Mouse (Mus musculus): ENCODE measurements around the gene Gsta2. TPM values are rescaled to one million over a fixed set of nuclear protein-coding genes. Genes with fewer than 3 reads are reported as not detected.
A peak's percentile ranks its signal among the peaks of the same experiment; 100 is the strongest.

Gene Gsta2
- polyA plus RNA-seq (2015; fragmentation: Nextera tagmentation; extraction: Ambion mirVana) = 9.6 and 11.7 TPM in 2 replicates

DNA sequence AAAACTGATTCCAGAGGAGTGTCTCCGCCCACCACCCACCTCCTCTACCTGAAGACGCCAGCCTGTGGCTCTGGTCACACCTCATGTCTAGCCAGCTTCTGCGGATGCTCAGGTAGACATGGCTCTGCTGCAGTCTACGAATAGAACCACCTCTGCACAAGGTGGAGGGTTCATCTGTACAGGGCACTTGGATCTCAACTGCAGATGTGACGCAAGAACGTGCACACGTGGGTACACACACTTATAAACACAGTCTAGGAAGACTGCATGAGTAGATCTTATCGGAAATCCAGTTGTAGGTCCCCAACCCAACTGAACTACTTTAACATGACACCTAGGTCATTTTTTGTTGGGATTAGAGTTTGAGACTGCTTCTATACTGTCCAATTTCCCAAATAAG lies at the start of gene Gsta2:
TSS of gene Gsta2 (minus strand) at position 178 of the 400 bp plus-strand sequence.
- ATAC-seq (ENCODE audit: insufficient read depth, low FRiP score, low read depth) = no peak
- H3K36me3 ChIP-seq = no peaks in the 10 kb centered on the region
- H3K27ac ChIP-seq = no peak within 1 kb of the TSS
- H3K9me3 ChIP-seq = no peaks in the 10 kb centered on the region
- no peak within 1 kb of the TSS for H3K4me2 ChIP-seq
- H3K4me1 ChIP-seq = no peaks in the 10 kb centered on the region
- WGBS = 87% methylated on average over 8 of the region's 8 CpGs
- H3K9ac ChIP-seq = no peak within 1 kb of the TSS
- no peaks in the 10 kb centered on the region for H3K27me3 ChIP-seq (replicated peaks)
- no peak within 1 kb of the TSS for H3K4me3 ChIP-seq (replicated peaks)

- Histone ChIP-seq H3K4me1 (no peaks in the 10 kb centered on the region), H3K36me3 (no peaks in the 10 kb centered on the region), H3K27ac (no peak overlapping the region), H3K4me2 (no peak overlapping the region), H3K9ac (no peak overlapping the region), H3K27me3 (replicated peaks) (peaks cover 5% of the 10 kb centered on the region), H3K4me3 (replicated peaks) (no peak overlapping the region), H3K9me3 (no peaks in the 10 kb centered on the region)
- no peak for ATAC-seq (ENCODE audit: insufficient read depth, low FRiP score, low read depth)
- WGBS = 95% methylated on average over 7 of the region's 7 CpGs
These were observed 46.0 kb upstream of the Gsta2 start for GRCm38 (mm10) chr9:78401596-78401995.

DNA sequence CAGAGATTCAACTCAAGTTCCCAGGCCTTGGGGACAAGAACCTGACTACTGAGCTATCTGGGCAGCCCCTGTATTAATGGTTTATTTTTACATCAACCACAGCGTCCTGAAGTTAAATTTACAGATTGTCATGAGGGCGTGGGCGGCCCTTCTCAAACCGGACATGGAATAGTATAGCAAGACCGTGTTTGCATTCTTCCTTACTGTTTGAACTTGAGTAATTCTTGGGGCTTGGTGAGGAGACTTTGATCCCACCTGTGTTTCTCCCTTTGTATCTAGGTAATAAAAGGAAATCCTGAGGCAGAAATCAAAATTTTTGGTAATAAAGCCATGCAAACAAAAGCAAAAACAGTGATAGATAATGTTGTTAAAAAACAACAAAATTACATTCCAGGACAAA lies 45.0 kb upstream of the Gsta2 start:
- 62% methylated on average over 5 of the region's 5 CpGs for WGBS
- Histone ChIP-seq H3K9me3 (no peaks in the 10 kb centered on the region), H3K27ac (no peak overlapping the region), H3K4me2 (no peak overlapping the region), H3K36me3 (no peaks in the 10 kb centered on the region), H3K4me1 (peaks cover 7% of the 10 kb centered on the region; the same call in 1 of the 2 replicates), H3K27me3 (replicated peaks) (peaks cover 16% of the 10 kb centered on the region), H3K4me3 (replicated peaks) (no peak overlapping the region), H3K9ac (no peak overlapping the region)
- no peak for ATAC-seq (ENCODE audit: insufficient read depth, low FRiP score, low read depth)

GRCm38 (mm10) chr9:78396517-78396916 lies 40.9 kb upstream of the Gsta2 start:
- Histone ChIP-seq H3K9me3 (no peaks in the 10 kb centered on the region), H3K27ac (no peak overlapping the region), H3K9ac (no peak overlapping the region), H3K27me3 (replicated peaks) (peaks cover 48% of the 10 kb centered on the region), H3K36me3 (no peaks in the 10 kb centered on the region), H3K4me3 (replicated peaks) (peak overlapping the region; percentile 45), H3K4me2 (peak overlapping the region; percentile 70; the same call in 1 of the 2 replicates), H3K4me1 (peaks cover 9% of the 10 kb centered on the region; the same call in 1 of the 2 replicates)
- WGBS = 55% methylated on average over 9 of the region's 9 CpGs
- no peak for ATAC-seq (ENCODE audit: insufficient read depth, low FRiP score, low read depth)

- 2% methylated on average over 93 of the region's 93 CpGs for WGBS
- Histone ChIP-seq H3K4me2 (peak within 1 kb of the TSS; percentile 70), H3K27me3 (replicated peaks) (peaks cover 48% of the 10 kb centered on the region), H3K36me3 (no peaks in the 10 kb centered on the region), H3K9ac (no peak within 1 kb of the TSS), H3K27ac (no peak within 1 kb of the TSS), H3K4me3 (replicated peaks) (peak within 1 kb of the TSS; percentile 45), H3K9me3 (no peaks in the 10 kb centered on the region), H3K4me1 (peaks cover 9% of the 10 kb centered on the region; the same call in 1 of the 2 replicates)
- ATAC-seq (ENCODE audit: insufficient read depth, low FRiP score, low read depth) = peak; percentile 78; the same call in 1 of the 2 replicates
These were observed 40.2 kb upstream of the Gsta2 start, which contains the start of gene Ddx43 for GRCm38 (mm10) chr9:78395630-78396351. Gene Ddx43, plus strand, starts transcription at chr9:78395777.

GRCm38 (mm10) chr9:78395244-78395629 lies 39.6 kb upstream of the Gsta2 start:
- H3K27ac ChIP-seq = no peak overlapping the region
- H3K27me3 ChIP-seq (replicated peaks) = peaks cover 48% of the 10 kb centered on the region
- H3K9ac ChIP-seq = no peak overlapping the region
- WGBS = 31% methylated on average over 11 of the region's 11 CpGs
- H3K4me3 ChIP-seq (replicated peaks) = peak overlapping the region; percentile 45
- H3K4me2 ChIP-seq = peak overlapping the region; percentile 70
- ATAC-seq (ENCODE audit: insufficient read depth, low FRiP score, low read depth) = no peak
- H3K4me1 ChIP-seq = peaks cover 9% of the 10 kb centered on the region; the same call in 1 of the 2 replicates
- H3K36me3 ChIP-seq = no peaks in the 10 kb centered on the region
- H3K9me3 ChIP-seq = no peaks in the 10 kb centered on the region

DNA sequence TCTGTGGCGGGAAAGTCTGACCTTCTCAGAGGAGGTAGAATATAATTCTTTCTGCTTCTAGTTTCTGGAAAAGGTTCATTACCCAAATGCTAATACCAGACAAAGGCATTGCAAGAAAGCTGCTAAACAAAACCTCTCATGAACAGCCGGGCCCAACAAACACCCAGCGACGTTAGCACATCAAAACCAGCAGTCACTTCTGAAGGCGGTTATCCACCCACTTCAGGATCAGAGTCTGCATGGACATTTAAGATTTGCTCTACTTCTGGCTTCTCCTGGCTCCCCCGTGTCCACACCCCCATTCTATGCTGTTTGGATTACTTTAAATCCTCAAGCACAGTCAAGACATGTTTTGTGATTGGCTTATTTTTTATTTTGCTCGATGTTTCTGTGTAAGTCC lies 39.0 kb upstream of the Gsta2 start:
- WGBS = 62% methylated on average over 7 of the region's 7 CpGs
- H3K4me1 ChIP-seq = peaks cover 9% of the 10 kb centered on the region; the same call in 1 of the 2 replicates
- no peak overlapping the region for H3K27ac ChIP-seq
- no peaks in the 10 kb centered on the region for H3K36me3 ChIP-seq
- H3K9ac ChIP-seq = no peak overlapping the region
- H3K27me3 ChIP-seq (replicated peaks) = peaks cover 48% of the 10 kb centered on the region
- no peaks in the 10 kb centered on the region for H3K9me3 ChIP-seq
- H3K4me2 ChIP-seq = no peak overlapping the region
- ATAC-seq (ENCODE audit: insufficient read depth, low FRiP score, low read depth) = no peak
- no peak overlapping the region for H3K4me3 ChIP-seq (replicated peaks)

DNA sequence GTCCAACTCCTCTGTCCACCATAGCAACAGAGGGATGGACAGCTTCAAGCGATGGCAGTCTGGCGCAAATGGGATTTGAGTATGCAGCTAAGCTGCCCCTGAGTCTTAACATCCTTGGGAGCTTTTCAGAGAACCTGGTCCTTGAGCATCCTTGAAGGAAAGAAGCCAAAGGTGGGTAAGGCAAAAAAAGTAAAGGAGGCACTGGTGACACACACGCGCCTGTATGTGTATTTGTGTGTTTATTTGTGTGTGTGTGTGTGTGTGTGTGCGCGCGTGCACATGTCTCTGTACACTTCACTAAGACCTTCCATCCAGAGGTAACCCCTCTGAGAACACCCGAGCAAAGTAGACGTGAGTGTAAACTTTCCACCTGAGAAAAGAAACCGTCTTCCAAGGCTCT lies 38.2 kb upstream of the Gsta2 start:
- Histone ChIP-seq H3K4me2 (no peak overlapping the region), H3K36me3 (no peaks in the 10 kb centered on the region), H3K4me3 (replicated peaks) (no peak overlapping the region), H3K4me1 (peaks cover 9% of the 10 kb centered on the region; the same call in 1 of the 2 replicates), H3K9me3 (no peaks in the 10 kb centered on the region), H3K27me3 (replicated peaks) (peaks cover 48% of the 10 kb centered on the region), H3K9ac (no peak overlapping the region), H3K27ac (no peak overlapping the region)
- no peak for ATAC-seq (ENCODE audit: insufficient read depth, low FRiP score, low read depth)
- 79% methylated on average over 10 of the region's 10 CpGs for WGBS

- no peak overlapping the region for H3K27ac ChIP-seq
- no peaks in the 10 kb centered on the region for H3K4me1 ChIP-seq
- H3K4me2 ChIP-seq = no peak overlapping the region
- no peaks in the 10 kb centered on the region for H3K36me3 ChIP-seq
- H3K9me3 ChIP-seq = no peaks in the 10 kb centered on the region
- no peak overlapping the region for H3K9ac ChIP-seq
- no peak overlapping the region for H3K4me3 ChIP-seq (replicated peaks)
- ATAC-seq (ENCODE audit: insufficient read depth, low FRiP score, low read depth) = no peak
- peaks cover 26% of the 10 kb centered on the region for H3K27me3 ChIP-seq (replicated peaks)
- 38% methylated on average over 5 of the region's 5 CpGs for WGBS
These were observed 34.4 kb upstream of the Gsta2 start for GRCm38 (mm10) chr9:78389981-78390380.

GRCm38 (mm10) chr9:78386947-78387346 lies 31.4 kb upstream of the Gsta2 start:
- no peaks in the 10 kb centered on the region for H3K9me3 ChIP-seq
- ATAC-seq (ENCODE audit: insufficient read depth, low FRiP score, low read depth) = no peak
- H3K4me1 ChIP-seq = no peaks in the 10 kb centered on the region
- H3K4me2 ChIP-seq = no peak overlapping the region
- WGBS = 84% methylated on average over 7 of the region's 7 CpGs
- no peak overlapping the region for H3K4me3 ChIP-seq (replicated peaks)
- no peaks in the 10 kb centered on the region for H3K36me3 ChIP-seq
- no peak overlapping the region for H3K9ac ChIP-seq
- no peaks in the 10 kb centered on the region for H3K27me3 ChIP-seq (replicated peaks)
- no peak overlapping the region for H3K27ac ChIP-seq

DNA sequence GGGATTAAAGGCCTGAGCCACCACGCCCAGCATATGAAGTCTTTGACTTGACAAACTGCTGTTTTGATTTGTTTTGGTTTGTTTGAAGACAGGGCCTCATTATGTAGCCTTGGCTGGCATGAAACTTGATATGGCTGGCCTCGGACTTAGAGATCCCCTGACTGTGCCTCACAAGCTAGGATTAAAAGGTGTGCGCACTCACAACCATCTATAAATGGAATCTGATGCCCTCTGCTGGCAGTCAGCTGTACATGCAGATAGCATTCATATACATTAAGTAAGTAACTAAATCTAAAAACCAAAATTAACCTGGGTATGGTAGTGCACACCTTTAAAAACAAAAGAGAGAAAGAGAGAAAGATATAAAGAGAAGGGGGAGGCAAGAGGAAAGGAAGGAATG lies 30.3 kb upstream of the Gsta2 start:
- Histone ChIP-seq H3K4me3 (replicated peaks) (no peak overlapping the region), H3K4me2 (no peak overlapping the region), H3K36me3 (no peaks in the 10 kb centered on the region), H3K27ac (no peak overlapping the region), H3K9me3 (no peaks in the 10 kb centered on the region), H3K27me3 (replicated peaks) (no peaks in the 10 kb centered on the region), H3K4me1 (no peaks in the 10 kb centered on the region), H3K9ac (no peak overlapping the region)
- WGBS = 49% methylated on average over 3 of the region's 3 CpGs
- ATAC-seq (ENCODE audit: insufficient read depth, low FRiP score, low read depth) = no peak

- Histone ChIP-seq H3K27ac (no peak within 1 kb of the TSS), H3K27me3 (replicated peaks) (no peaks in the 10 kb centered on the region), H3K4me1 (peaks cover 7% of the 10 kb centered on the region), H3K9me3 (no peaks in the 10 kb centered on the region), H3K36me3 (no peaks in the 10 kb centered on the region), H3K4me2 (peak within 1 kb of the TSS; percentile 56), H3K4me3 (replicated peaks) (peak within 1 kb of the TSS; percentile 27), H3K9ac (no peak within 1 kb of the TSS)
- peak; percentile 56; the same call in 1 of the 2 replicates for ATAC-seq (ENCODE audit: insufficient read depth, low FRiP score, low read depth)
- WGBS = 6% methylated on average over 23 of the region's 23 CpGs
These were observed 22.7 kb upstream of the Gsta2 start, which contains the start of gene Ooep for GRCm38 (mm10) chr9:78378113-78378785. Gene Ooep, minus strand, starts transcription at chr9:78378725.
